Mouse (Mus musculus): ENCODE results near the gene Rem2. TPM values are rescaled to one million over a fixed set of nuclear protein-coding genes. Genes with fewer than 3 reads are reported as not detected.

Gene Rem2
- 18.8 and 19.8 TPM in 2 replicates for polyA plus RNA-seq (2014; fragmentation: Nextera tagmentation; extraction: Ambion mirVana)

GRCm38 (mm10) chr14:54475941-54476844, at the start of gene Rem2:
Rem2 (plus strand) TSS chr14:54476100.
- Histone ChIP-seq H3K4me3 (ENCODE audit: low read depth, low read length) (peak within 1 kb of the TSS; percentile 49), H3K27me3 (ENCODE audit: control insufficient read depth, insufficient read depth, low read length) (peaks cover 15% of the 10 kb centered on the region), H3K4me1 (replicated peaks; ENCODE audit: control insufficient read depth, insufficient read depth, low read length) (peaks cover 13% of the 10 kb centered on the region; the same call in 1 of the 2 replicates), H3K36me3 (ENCODE audit: control insufficient read depth, insufficient read depth, low read length) (no peaks in the 10 kb centered on the region), H3K9ac (ENCODE audit: low read length) (peak within 1 kb of the TSS; percentile 77), H3K4me2 (ENCODE audit: low read depth, low read length, severe bottlenecking) (peak within 1 kb of the TSS; percentile 88), H3K27ac (ENCODE audit: low read depth, low read length) (0 out of 2 replicates have a peak within 1 kb of the TSS, but pooled peaks have one; percentile 15), H3K9me3 (ENCODE audit: control insufficient read depth, low read length) (no peaks in the 10 kb centered on the region)
- ATAC-seq (replicated peaks; ENCODE audit: low FRiP score): peak; percentile 88
- under 1% methylated on average over 23 of the region's 23 CpGs for WGBS
- peak; percentile 78 for DNase-seq (ENCODE audit: low spot score)

GRCm38 (mm10) chr14:54426689-54427398, 49.1 kb upstream of the Rem2 start, which contains the start of gene Mrpl52:
Mrpl52 (plus strand) TSS chr14:54426909.
- peaks cover 11% of the 10 kb centered on the region for H3K4me1 ChIP-seq (replicated peaks; ENCODE audit: control insufficient read depth, insufficient read depth, low read length)
- WGBS: under 1% methylated on average over 47 of the region's 48 CpGs

GRCm38 (mm10) chr14:54427696-54428095, 48.2 kb upstream of the Rem2 start:
- no peak for ATAC-seq (replicated peaks; ENCODE audit: low FRiP score)
- H3K27ac ChIP-seq (ENCODE audit: low read depth, low read length): no peak overlapping the region
- no peak for DNase-seq (ENCODE audit: low spot score)
- no peaks in the 10 kb centered on the region for H3K36me3 ChIP-seq (ENCODE audit: control insufficient read depth, insufficient read depth, low read length)
- no peak overlapping the region; the same call in 1 of the 2 replicates for H3K9ac ChIP-seq (ENCODE audit: low read length)
- H3K9me3 ChIP-seq (ENCODE audit: control insufficient read depth, low read length): no peaks in the 10 kb centered on the region
- 96% methylated on average over 7 of the region's 7 CpGs for WGBS
- peak overlapping the region; percentile 88; the same call in 1 of the 2 replicates for H3K4me3 ChIP-seq (ENCODE audit: low read depth, low read length)
- no peaks in the 10 kb centered on the region for H3K27me3 ChIP-seq (ENCODE audit: control insufficient read depth, insufficient read depth, low read length)
- H3K4me1 ChIP-seq (replicated peaks; ENCODE audit: control insufficient read depth, insufficient read depth, low read length): peaks cover 12% of the 10 kb centered on the region
- peak overlapping the region; percentile 67; the same call in 1 of the 2 replicates for H3K4me2 ChIP-seq (ENCODE audit: low read depth, low read length, severe bottlenecking)

More at GRCm38 (mm10) chr14:54426689-54427398, 49.1 kb upstream of the Rem2 start, which contains the start of gene Mrpl52:
- H3K4me2 ChIP-seq (ENCODE audit: low read depth, low read length, severe bottlenecking): peak within 1 kb of the TSS; percentile 67
- peak within 1 kb of the TSS; percentile 75 for H3K27ac ChIP-seq (ENCODE audit: low read depth, low read length)
- no peaks in the 10 kb centered on the region for H3K27me3 ChIP-seq (ENCODE audit: control insufficient read depth, insufficient read depth, low read length)
- H3K9me3 ChIP-seq (ENCODE audit: control insufficient read depth, low read length): no peaks in the 10 kb centered on the region
- peak; percentile 83 for ATAC-seq (replicated peaks; ENCODE audit: low FRiP score)
- DNase-seq (ENCODE audit: low spot score): peak; percentile 95
- H3K4me3 ChIP-seq (ENCODE audit: low read depth, low read length): peak within 1 kb of the TSS; percentile 88
- H3K9ac ChIP-seq (ENCODE audit: low read length): peak within 1 kb of the TSS; percentile 90
- no peaks in the 10 kb centered on the region for H3K36me3 ChIP-seq (ENCODE audit: control insufficient read depth, insufficient read depth, low read length)

GRCm38 (mm10) chr14:54428421-54428820, 47.5 kb upstream of the Rem2 start:
- no peak for DNase-seq (ENCODE audit: low spot score)
- Histone ChIP-seq H3K27me3 (ENCODE audit: control insufficient read depth, insufficient read depth, low read length) (no peaks in the 10 kb centered on the region), H3K4me3 (ENCODE audit: low read depth, low read length) (no peak overlapping the region), H3K27ac (ENCODE audit: low read depth, low read length) (no peak overlapping the region), H3K9ac (ENCODE audit: low read length) (no peak overlapping the region), H3K4me2 (ENCODE audit: low read depth, low read length, severe bottlenecking) (no peak overlapping the region), H3K9me3 (ENCODE audit: control insufficient read depth, low read length) (no peaks in the 10 kb centered on the region), H3K36me3 (ENCODE audit: control insufficient read depth, insufficient read depth, low read length) (no peaks in the 10 kb centered on the region), H3K4me1 (replicated peaks; ENCODE audit: control insufficient read depth, insufficient read depth, low read length) (peaks cover 20% of the 10 kb centered on the region)
- no peak for ATAC-seq (replicated peaks; ENCODE audit: low FRiP score)
- WGBS: 93% methylated on average over 5 of the region's 5 CpGs

GRCm38 (mm10) chr14:54429332-54430093, 46.4 kb upstream of the Rem2 start:
- ATAC-seq (replicated peaks; ENCODE audit: low FRiP score) (no peak), DNase-seq (ENCODE audit: low spot score) (no peak)
- peak overlapping the region; percentile 5; the same call in 1 of the 2 replicates for H3K4me2 ChIP-seq (ENCODE audit: low read depth, low read length, severe bottlenecking)
- H3K4me3 ChIP-seq (ENCODE audit: low read depth, low read length): no peak overlapping the region
- no peaks in the 10 kb centered on the region for H3K9me3 ChIP-seq (ENCODE audit: control insufficient read depth, low read length)
- H3K27ac ChIP-seq (ENCODE audit: low read depth, low read length): no peak overlapping the region
- H3K9ac ChIP-seq (ENCODE audit: low read length): peak overlapping the region; percentile 75; the same call in 1 of the 2 replicates
- H3K4me1 ChIP-seq (replicated peaks; ENCODE audit: control insufficient read depth, insufficient read depth, low read length): peaks cover 24% of the 10 kb centered on the region
- no peaks in the 10 kb centered on the region for H3K36me3 ChIP-seq (ENCODE audit: control insufficient read depth, insufficient read depth, low read length)
- 75% methylated on average over 7 of the region's 7 CpGs for WGBS
- no peaks in the 10 kb centered on the region for H3K27me3 ChIP-seq (ENCODE audit: control insufficient read depth, insufficient read depth, low read length)

GRCm38 (mm10) chr14:54430406-54431145, 45.3 kb upstream of the Rem2 start:
- Histone ChIP-seq H3K9ac (ENCODE audit: low read length) (peak overlapping the region; percentile 75), H3K27ac (ENCODE audit: low read depth, low read length) (peak overlapping the region; percentile 77), H3K9me3 (ENCODE audit: control insufficient read depth, low read length) (no peaks in the 10 kb centered on the region), H3K4me1 (replicated peaks; ENCODE audit: control insufficient read depth, insufficient read depth, low read length) (peaks cover 24% of the 10 kb centered on the region), H3K27me3 (ENCODE audit: control insufficient read depth, insufficient read depth, low read length) (no peaks in the 10 kb centered on the region), H3K4me3 (ENCODE audit: low read depth, low read length) (peak overlapping the region; percentile 49), H3K36me3 (ENCODE audit: control insufficient read depth, insufficient read depth, low read length) (no peaks in the 10 kb centered on the region), H3K4me2 (ENCODE audit: low read depth, low read length, severe bottlenecking) (peak overlapping the region; percentile 69)
- ATAC-seq (replicated peaks; ENCODE audit: low FRiP score) (0 out of 2 replicates have a peak, but pooled peaks have one; percentile 19), DNase-seq (ENCODE audit: low spot score) (no peak)
- 3% methylated on average over 18 of the region's 18 CpGs for WGBS

GRCm38 (mm10) chr14:54431334-54432077, 44.4 kb upstream of the Rem2 start, which contains the start of gene Mmp14:
Mmp14 (plus strand) TSS chr14:54431612.
- H3K27me3 ChIP-seq (ENCODE audit: control insufficient read depth, insufficient read depth, low read length): no peaks in the 10 kb centered on the region
- H3K9ac ChIP-seq (ENCODE audit: low read length): peak within 1 kb of the TSS; percentile 75
- peak within 1 kb of the TSS; percentile 69 for H3K4me2 ChIP-seq (ENCODE audit: low read depth, low read length, severe bottlenecking)
- no peaks in the 10 kb centered on the region for H3K9me3 ChIP-seq (ENCODE audit: control insufficient read depth, low read length)
- H3K27ac ChIP-seq (ENCODE audit: low read depth, low read length): peak within 1 kb of the TSS; percentile 77
- peak within 1 kb of the TSS; percentile 49 for H3K4me3 ChIP-seq (ENCODE audit: low read depth, low read length)
- H3K36me3 ChIP-seq (ENCODE audit: control insufficient read depth, insufficient read depth, low read length): no peaks in the 10 kb centered on the region
- ATAC-seq (replicated peaks; ENCODE audit: low FRiP score) (peak; percentile 51), DNase-seq (ENCODE audit: low spot score) (peak; percentile 80)
- peaks cover 24% of the 10 kb centered on the region for H3K4me1 ChIP-seq (replicated peaks; ENCODE audit: control insufficient read depth, insufficient read depth, low read length)
- under 1% methylated on average over 49 of the region's 49 CpGs for WGBS
